Mouse (Mus musculus) left cerebral cortex, postnatal 36 days (tissue): ENCODE results near the gene Nlrc5. TPM values are rescaled to one million over a fixed set of nuclear protein-coding genes. Genes with fewer than 3 reads are reported as not detected.

Experiments used
- microRNA-seq: library from miRNA; unstranded; fragments of <30 nt; microRNA quantifications from one replicate; pipeline ENCODE4 v1.2.0, GENCODE M21; 2022
- total RNA-seq, 2 experiments: library from RNA; stranded (reverse); gene quantifications; 2 replicates each; pipeline ENCODE4 v1.2.3; 2021

Nlrc5 gene
- total RNA-seq, 2 experiments from 2014 or later: 0.42 to 0.95 TPM

Small RNAs within 50 kb of the gene (microRNA-seq; reads per million reads assigned to microRNA genes)
- not detected for gene Mir7072

Other genes starting within 250 kb of the Nlrc5 start
- 10 to 100 TPM; 37.2 to 64.5 TPM for gene Nup93, start 219.8 kb upstream of the Nlrc5 start, total RNA-seq
- gene Slc12a3, start 105.2 kb upstream of the Nlrc5 start, total RNA-seq: 1 to 10 TPM in 1 of 2 experiments, under 1 TPM in 1; 0.25 to 1.3 TPM
- 10 to 100 TPM; 65.9 to 66.1 TPM for gene Herpud1, start 47.9 kb upstream of the Nlrc5 start, total RNA-seq
- gene Cpne2, start 98.6 kb downstream of the Nlrc5 start, total RNA-seq: 10 to 100 TPM; 18.0 to 24.7 TPM
- gene Rspry1, start 167.6 kb downstream of the Nlrc5 start, total RNA-seq: 10 to 100 TPM; 24.8 to 30.0 TPM
- 10 to 100 TPM; 45.3 to 45.6 TPM for gene Fam192a, start 167.6 kb downstream of the Nlrc5 start, total RNA-seq
- 100 to 1,000 TPM; 153 to 159 TPM for gene Arl2bp, start 232.2 kb downstream of the Nlrc5 start, total RNA-seq